Mouse (Mus musculus): ENCODE data around the gene 1700019N19Rik. TPM values are rescaled to one million over a fixed set of nuclear protein-coding genes. Genes with fewer than 3 reads are reported as not detected.
A peak's percentile ranks its signal among the peaks of the same experiment; 100 is the strongest.

Gene 1700019N19Rik
- polyA plus RNA-seq, 1 experiment from 2014 or later: not detected

GRCm38 (mm10) chr19:58815179-58815922, 21.1 kb upstream of the 1700019N19Rik start:
- 63% methylated on average over 13 of the region's 13 CpGs for WGBS (ENCODE audit: insufficient replicate concordance)
- H3K27ac ChIP-seq (ENCODE audit: low read length): no peak overlapping the region
- H3K4me2 ChIP-seq (ENCODE audit: low read depth, low read length): no peak overlapping the region
- H3K4me3 ChIP-seq (ENCODE audit: low read depth, low read length): no peak overlapping the region
- H3K9me3 ChIP-seq (replicated peaks; ENCODE audit: control insufficient read depth, low read length): no peaks in the 10 kb centered on the region
- H3K9ac ChIP-seq (ENCODE audit: low read depth, low read length): no peak overlapping the region
- no peaks in the 10 kb centered on the region for H3K4me1 ChIP-seq (ENCODE audit: control insufficient read depth, low read depth, low read length)
- H3K36me3 ChIP-seq (ENCODE audit: control insufficient read depth, insufficient read depth): no peaks in the 10 kb centered on the region
- ATAC-seq (ENCODE audit: low read depth): no peak
- no peaks in the 10 kb centered on the region for H3K27me3 ChIP-seq (ENCODE audit: control insufficient read depth, insufficient read depth, low read depth, low read length)

DNA sequence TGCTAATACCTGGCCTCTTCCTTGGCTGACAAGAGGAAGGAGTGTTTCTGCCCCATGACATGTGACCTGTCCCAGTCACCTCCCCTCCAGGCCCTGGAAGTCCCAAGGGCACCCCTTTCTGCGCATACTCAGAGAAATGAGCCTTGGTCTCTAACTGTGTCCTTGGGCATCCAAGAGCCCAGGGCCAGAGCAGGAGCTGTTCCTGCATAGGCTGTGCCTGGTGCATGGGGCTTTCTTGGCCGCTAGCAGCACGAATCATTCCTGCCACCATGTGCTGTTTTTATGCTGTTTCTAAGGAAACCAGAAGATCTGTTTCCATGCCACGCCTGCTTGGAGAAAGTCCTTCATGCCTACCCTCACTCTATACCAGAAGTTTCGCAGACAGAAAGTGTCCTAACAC, 16.3 kb upstream of the 1700019N19Rik start:
- Histone ChIP-seq H3K4me1 (ENCODE audit: control insufficient read depth, low read depth, low read length) (no peaks in the 10 kb centered on the region), H3K9ac (ENCODE audit: low read depth, low read length) (no peak overlapping the region), H3K27ac (ENCODE audit: low read length) (no peak overlapping the region), H3K4me2 (ENCODE audit: low read depth, low read length) (no peak overlapping the region), H3K4me3 (ENCODE audit: low read depth, low read length) (no peak overlapping the region), H3K27me3 (ENCODE audit: control insufficient read depth, insufficient read depth, low read depth, low read length) (no peaks in the 10 kb centered on the region), H3K36me3 (ENCODE audit: control insufficient read depth, insufficient read depth) (no peaks in the 10 kb centered on the region), H3K9me3 (replicated peaks; ENCODE audit: control insufficient read depth, low read length) (no peaks in the 10 kb centered on the region)
- 50% methylated on average over 5 of the region's 5 CpGs for WGBS (ENCODE audit: insufficient replicate concordance)
- ATAC-seq (ENCODE audit: low read depth): no peak

DNA sequence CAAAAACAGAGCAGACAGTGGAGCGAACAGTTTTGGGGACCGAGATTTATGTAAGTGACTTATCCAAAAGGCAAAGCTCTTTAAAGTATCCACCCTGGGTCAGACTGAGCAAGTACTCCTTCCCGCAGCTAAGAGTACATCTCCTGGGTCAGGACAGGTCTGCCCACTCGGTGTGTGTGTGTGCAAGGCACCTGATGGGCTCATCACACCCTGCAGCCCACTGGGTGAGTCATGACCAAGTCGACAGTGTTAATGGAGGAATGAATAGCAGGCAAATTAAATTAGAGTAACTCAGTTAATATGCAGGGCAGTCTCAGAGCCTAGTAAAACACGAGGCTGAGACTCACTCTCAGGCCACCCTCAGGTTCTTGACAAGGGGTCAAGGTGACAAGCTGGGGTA, 14.6 kb upstream of the 1700019N19Rik start:
- H3K27ac ChIP-seq (ENCODE audit: low read length): no peak overlapping the region
- no peak overlapping the region for H3K4me2 ChIP-seq (ENCODE audit: low read depth, low read length)
- H3K36me3 ChIP-seq (ENCODE audit: control insufficient read depth, insufficient read depth): no peaks in the 10 kb centered on the region
- no peaks in the 10 kb centered on the region for H3K4me1 ChIP-seq (ENCODE audit: control insufficient read depth, low read depth, low read length)
- no peak overlapping the region for H3K9ac ChIP-seq (ENCODE audit: low read depth, low read length)
- ATAC-seq (ENCODE audit: low read depth): no peak
- no peak overlapping the region for H3K4me3 ChIP-seq (ENCODE audit: low read depth, low read length)
- H3K9me3 ChIP-seq (replicated peaks; ENCODE audit: control insufficient read depth, low read length): no peaks in the 10 kb centered on the region
- H3K27me3 ChIP-seq (ENCODE audit: control insufficient read depth, insufficient read depth, low read depth, low read length): no peaks in the 10 kb centered on the region
- WGBS (ENCODE audit: insufficient replicate concordance): 60% methylated on average over 6 of the region's 6 CpGs

DNA sequence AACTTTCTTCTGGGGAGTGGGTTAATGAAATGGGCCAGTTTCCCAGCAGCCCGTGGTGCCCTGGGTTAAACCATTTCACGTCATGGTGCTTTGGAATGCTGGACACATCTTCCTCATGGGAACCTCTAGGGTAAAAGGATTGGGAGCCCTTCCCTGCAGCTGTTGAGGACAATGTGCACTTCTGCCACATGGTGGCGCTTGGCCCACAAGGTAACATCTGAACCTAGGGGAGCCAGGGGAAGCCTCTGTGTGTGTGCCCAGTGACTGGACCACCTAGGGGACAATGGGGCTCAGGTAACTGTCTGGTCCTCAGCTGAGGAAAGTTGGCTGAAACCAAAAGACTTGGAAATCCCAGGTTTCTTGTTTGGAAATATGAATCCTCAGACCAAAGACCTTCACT, 12.1 kb upstream of the 1700019N19Rik start:
- Histone ChIP-seq H3K27ac (ENCODE audit: low read length) (no peak overlapping the region), H3K9ac (ENCODE audit: low read depth, low read length) (no peak overlapping the region), H3K9me3 (replicated peaks; ENCODE audit: control insufficient read depth, low read length) (no peaks in the 10 kb centered on the region), H3K27me3 (ENCODE audit: control insufficient read depth, insufficient read depth, low read depth, low read length) (no peaks in the 10 kb centered on the region), H3K36me3 (ENCODE audit: control insufficient read depth, insufficient read depth) (no peaks in the 10 kb centered on the region), H3K4me3 (ENCODE audit: low read depth, low read length) (no peak overlapping the region), H3K4me2 (ENCODE audit: low read depth, low read length) (no peak overlapping the region), H3K4me1 (ENCODE audit: control insufficient read depth, low read depth, low read length) (no peaks in the 10 kb centered on the region)
- no peak for ATAC-seq (ENCODE audit: low read depth)
- 7% methylated on average over 3 of the region's 3 CpGs for WGBS (ENCODE audit: insufficient replicate concordance)

- no peaks in the 10 kb centered on the region for H3K4me1 ChIP-seq (ENCODE audit: control insufficient read depth, low read depth, low read length)
- H3K36me3 ChIP-seq (ENCODE audit: control insufficient read depth, insufficient read depth): no peaks in the 10 kb centered on the region
Observed at GRCm38 (mm10) chr19:58805191-58805779, 11.0 kb upstream of the 1700019N19Rik start.

GRCm38 (mm10) chr19:58795114-58795669, 931 bp upstream of the 1700019N19Rik start:
- ATAC-seq (ENCODE audit: low read depth): no peak
- H3K4me3 ChIP-seq (ENCODE audit: low read depth, low read length): no peak overlapping the region
- H3K9ac ChIP-seq (ENCODE audit: low read depth, low read length): no peak overlapping the region
- H3K9me3 ChIP-seq (replicated peaks; ENCODE audit: control insufficient read depth, low read length): no peaks in the 10 kb centered on the region
- no peak overlapping the region for H3K4me2 ChIP-seq (ENCODE audit: low read depth, low read length)
- H3K27ac ChIP-seq (ENCODE audit: low read length): no peak overlapping the region
- H3K27me3 ChIP-seq (ENCODE audit: control insufficient read depth, insufficient read depth, low read depth, low read length): no peaks in the 10 kb centered on the region
- H3K4me1 ChIP-seq (ENCODE audit: control insufficient read depth, low read depth, low read length): no peaks in the 10 kb centered on the region
- no peaks in the 10 kb centered on the region for H3K36me3 ChIP-seq (ENCODE audit: control insufficient read depth, insufficient read depth)
- 70% methylated on average over 12 of the region's 12 CpGs for WGBS (ENCODE audit: insufficient replicate concordance)

More at GRCm38 (mm10) chr19:58805191-58805779, 11.0 kb upstream of the 1700019N19Rik start:
- no peak overlapping the region for H3K4me2 ChIP-seq (ENCODE audit: low read depth, low read length)
- H3K4me3 ChIP-seq (ENCODE audit: low read depth, low read length): no peak overlapping the region
- no peaks in the 10 kb centered on the region for H3K27me3 ChIP-seq (ENCODE audit: control insufficient read depth, insufficient read depth, low read depth, low read length)
- no peak overlapping the region for H3K9ac ChIP-seq (ENCODE audit: low read depth, low read length)
- 77% methylated on average over 9 of the region's 9 CpGs for WGBS (ENCODE audit: insufficient replicate concordance)
- no peaks in the 10 kb centered on the region for H3K9me3 ChIP-seq (replicated peaks; ENCODE audit: control insufficient read depth, low read length)
- H3K27ac ChIP-seq (ENCODE audit: low read length): no peak overlapping the region
- no peak for ATAC-seq (ENCODE audit: low read depth)

GRCm38 (mm10) chr19:58789194-58789593, 5.1 kb downstream of the 1700019N19Rik start:
- Histone ChIP-seq H3K4me2 (ENCODE audit: low read depth, low read length) (no peak overlapping the region), H3K9ac (ENCODE audit: low read depth, low read length) (no peak overlapping the region), H3K36me3 (ENCODE audit: control insufficient read depth, insufficient read depth) (no peaks in the 10 kb centered on the region), H3K4me3 (ENCODE audit: low read depth, low read length) (no peak overlapping the region), H3K4me1 (ENCODE audit: control insufficient read depth, low read depth, low read length) (no peaks in the 10 kb centered on the region), H3K9me3 (replicated peaks; ENCODE audit: control insufficient read depth, low read length) (no peaks in the 10 kb centered on the region), H3K27ac (ENCODE audit: low read length) (no peak overlapping the region), H3K27me3 (ENCODE audit: control insufficient read depth, insufficient read depth, low read depth, low read length) (no peaks in the 10 kb centered on the region)
- 58% methylated on average over 11 of the region's 11 CpGs for WGBS (ENCODE audit: insufficient replicate concordance)
- no peak for ATAC-seq (ENCODE audit: low read depth)

DNA sequence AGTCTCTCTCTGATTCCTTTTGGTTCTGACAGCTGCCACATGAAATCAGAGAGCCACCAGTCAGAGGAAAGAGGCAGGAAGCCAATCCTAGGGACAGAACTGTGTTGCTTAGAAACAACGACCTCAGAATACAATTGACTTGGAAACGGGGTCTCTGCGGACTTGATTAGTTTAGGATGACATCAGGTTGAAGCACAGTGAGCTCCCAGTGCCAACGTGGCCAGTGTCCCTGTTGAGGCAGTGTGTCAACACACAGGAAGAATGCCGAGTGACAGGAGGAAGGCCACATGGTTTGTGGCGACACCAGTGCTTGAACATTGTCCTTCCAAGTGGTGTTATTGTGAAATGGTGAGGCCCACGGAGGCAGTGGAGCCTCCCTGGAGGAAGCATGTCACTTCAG, 10.3 kb downstream of the 1700019N19Rik start:
- H3K27ac ChIP-seq (ENCODE audit: low read length): no peak overlapping the region
- no peaks in the 10 kb centered on the region for H3K9me3 ChIP-seq (replicated peaks; ENCODE audit: control insufficient read depth, low read length)
- 0 out of 2 replicates have a peak, but pooled peaks have one; percentile 19 for ATAC-seq (ENCODE audit: low read depth)
- H3K4me2 ChIP-seq (ENCODE audit: low read depth, low read length): no peak overlapping the region
- 18% methylated on average over 7 of the region's 7 CpGs for WGBS (ENCODE audit: insufficient replicate concordance)
- no peak overlapping the region for H3K4me3 ChIP-seq (ENCODE audit: low read depth, low read length)
- no peaks in the 10 kb centered on the region for H3K36me3 ChIP-seq (ENCODE audit: control insufficient read depth, insufficient read depth)
- no peak overlapping the region for H3K9ac ChIP-seq (ENCODE audit: low read depth, low read length)
- H3K4me1 ChIP-seq (ENCODE audit: control insufficient read depth, low read depth, low read length): no peaks in the 10 kb centered on the region
- H3K27me3 ChIP-seq (ENCODE audit: control insufficient read depth, insufficient read depth, low read depth, low read length): no peaks in the 10 kb centered on the region

DNA sequence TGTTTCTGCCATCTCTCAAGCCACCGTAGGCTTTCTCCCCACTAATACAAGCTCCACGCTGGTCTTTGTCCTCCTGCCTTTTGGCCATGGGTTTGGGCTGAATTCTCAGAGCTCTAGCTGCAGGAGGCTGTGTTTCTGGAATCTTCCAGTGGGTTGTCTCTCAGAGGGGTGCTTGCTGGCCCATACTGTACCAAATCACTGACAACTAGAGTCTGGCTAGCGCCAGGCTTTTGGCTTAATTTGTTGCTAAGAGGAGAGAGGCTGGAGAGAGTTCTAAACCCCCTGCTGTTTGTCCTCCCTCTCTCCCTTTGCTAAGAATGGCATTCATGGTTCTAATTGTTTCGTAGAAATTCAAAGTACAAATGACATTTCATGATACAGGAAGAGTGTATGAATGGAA, 12.7 kb downstream of the 1700019N19Rik start:
- Histone ChIP-seq H3K27ac (ENCODE audit: low read length) (no peak overlapping the region), H3K4me1 (ENCODE audit: control insufficient read depth, low read depth, low read length) (no peaks in the 10 kb centered on the region), H3K36me3 (ENCODE audit: control insufficient read depth, insufficient read depth) (no peaks in the 10 kb centered on the region), H3K9ac (ENCODE audit: low read depth, low read length) (no peak overlapping the region), H3K9me3 (replicated peaks; ENCODE audit: control insufficient read depth, low read length) (no peaks in the 10 kb centered on the region), H3K27me3 (ENCODE audit: control insufficient read depth, insufficient read depth, low read depth, low read length) (no peaks in the 10 kb centered on the region), H3K4me2 (ENCODE audit: low read depth, low read length) (no peak overlapping the region), H3K4me3 (ENCODE audit: low read depth, low read length) (no peak overlapping the region)
- WGBS (ENCODE audit: insufficient replicate concordance): 57% methylated on average over 4 of the region's 4 CpGs
- no peak for ATAC-seq (ENCODE audit: low read depth)

Data from liver, embryonic 16.5 days (tissue).